Mouse (Mus musculus): ENCODE measurements at regions not wholly inside any gene's neighbourhood (a gene's known extent, or its start where the extent isn't known, plus 50 kb on each side); places are given as distances from the start of the nearest gene placed in this dataset.

DNA sequence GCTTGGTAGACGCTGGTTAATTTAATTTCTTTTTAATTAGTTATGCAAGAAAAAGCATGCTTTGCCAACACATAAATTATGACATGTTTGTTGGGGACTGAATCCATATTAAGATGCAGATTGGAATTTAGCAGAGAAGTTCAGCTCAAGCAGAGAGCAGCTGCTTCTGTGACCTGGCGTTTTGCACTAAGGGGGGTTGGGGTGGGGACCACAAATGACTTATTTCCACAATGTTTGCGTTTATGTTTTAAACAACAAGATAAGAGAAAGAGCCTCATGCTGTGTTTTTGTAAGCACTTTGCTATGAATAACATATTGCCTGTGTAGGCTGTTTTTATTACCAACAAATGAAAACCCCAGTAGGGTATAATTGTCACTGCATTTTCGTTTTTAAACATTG is 148.8 kb upstream of the Fstl4 start:
- no peak for TF ChIP-seq POLR2A (IDR thresholded peaks at IDR 0.05; ENCODE audit: borderline replicate concordance, extremely low read depth, insufficient read depth, insufficient read length, poor library complexity, severe bottlenecking)
- TF ChIP-seq CTCF (IDR thresholded peaks at IDR 0.05; ENCODE audit: borderline replicate concordance, extremely low read depth, insufficient read depth, insufficient read length) = no peak
